Mouse (Mus musculus) frontal cortex, postnatal 14 days (tissue): ENCODE data around the gene Bcl7a.

Experiments used
- DNase-seq, 2 experiments: peaks; one replicate each; pipeline ENCODE4 v3.0.0; 2022; ENCODE audit warnings: low spot score in 2 of 2

Gene Bcl7a

GRCm38 (mm10) chr5:123377120-123377955 is 33.7 kb downstream of the Bcl7a start:
- peak; percentile 60 to 73 for DNase-seq

DNA sequence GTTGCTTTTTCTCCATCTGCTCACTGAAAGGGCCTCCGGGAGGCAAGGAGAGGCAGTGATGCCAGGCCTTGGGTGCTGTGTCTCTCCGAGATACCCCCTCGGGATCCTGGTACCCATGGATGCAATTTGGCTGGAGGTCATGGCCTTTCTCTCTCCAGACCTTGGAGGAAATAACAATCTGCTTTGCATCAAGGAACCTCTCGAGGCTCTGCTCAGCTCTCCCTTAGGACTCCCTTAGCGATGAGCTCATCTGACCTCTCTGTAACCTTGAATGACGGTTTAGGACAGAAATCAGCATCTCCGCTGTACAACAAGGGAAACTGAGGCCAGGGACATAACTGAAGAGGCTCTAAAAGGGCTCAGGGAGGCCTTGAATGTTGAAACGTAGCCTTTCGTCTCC is 35.1 kb downstream of the Bcl7a start:
- DNase-seq: no peak

DNA sequence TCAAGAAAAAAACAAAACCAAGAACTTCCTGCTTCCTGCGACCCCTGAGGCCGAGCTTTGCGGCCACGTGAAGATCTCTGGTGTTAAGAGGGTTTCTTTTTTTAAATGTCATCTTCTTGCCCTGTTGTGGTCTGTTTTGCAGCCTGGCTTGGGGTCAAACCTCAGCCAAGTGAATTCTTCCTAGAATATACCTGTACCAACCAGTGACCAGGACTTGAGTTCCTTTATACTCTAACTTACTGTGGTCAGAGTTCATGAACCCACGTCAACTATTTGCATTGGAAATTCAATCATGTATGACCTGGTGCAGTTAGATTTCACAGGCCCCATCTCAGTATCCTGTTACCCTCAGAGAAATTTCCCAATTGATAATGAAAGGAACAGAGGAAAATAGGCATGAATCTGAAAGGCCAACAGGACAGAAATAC is 35.9 kb downstream of the Bcl7a start:
- DNase-seq: no peak

DNA sequence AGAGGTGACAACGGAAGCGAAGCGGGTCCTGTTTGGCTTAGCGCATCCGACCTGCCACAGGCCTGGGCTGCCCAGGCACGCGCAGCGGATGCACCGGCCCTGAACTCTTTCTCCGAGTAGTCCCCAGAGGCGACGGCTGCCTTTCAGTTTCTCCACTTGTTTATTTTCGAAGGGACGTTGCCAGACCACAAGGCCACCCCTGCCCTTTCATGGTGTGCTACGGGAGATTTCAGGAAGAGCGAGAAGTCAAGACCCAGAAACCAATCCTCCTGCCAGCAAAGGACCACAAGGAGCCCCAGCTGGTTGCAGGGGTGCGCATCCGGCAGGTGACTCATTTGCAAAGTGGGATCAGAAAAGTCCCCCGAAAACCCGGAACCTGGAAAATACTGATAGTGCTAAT is 38.3 kb downstream of the Bcl7a start:
- no peak for DNase-seq

GRCm38 (mm10) chr5:123382686-123383085 is 39.1 kb downstream of the Bcl7a start:
- DNase-seq: no peak

- DNase-seq: no peak
Observed at GRCm38 (mm10) chr5:123388452-123388851, 44.8 kb downstream of the Bcl7a start.

DNA sequence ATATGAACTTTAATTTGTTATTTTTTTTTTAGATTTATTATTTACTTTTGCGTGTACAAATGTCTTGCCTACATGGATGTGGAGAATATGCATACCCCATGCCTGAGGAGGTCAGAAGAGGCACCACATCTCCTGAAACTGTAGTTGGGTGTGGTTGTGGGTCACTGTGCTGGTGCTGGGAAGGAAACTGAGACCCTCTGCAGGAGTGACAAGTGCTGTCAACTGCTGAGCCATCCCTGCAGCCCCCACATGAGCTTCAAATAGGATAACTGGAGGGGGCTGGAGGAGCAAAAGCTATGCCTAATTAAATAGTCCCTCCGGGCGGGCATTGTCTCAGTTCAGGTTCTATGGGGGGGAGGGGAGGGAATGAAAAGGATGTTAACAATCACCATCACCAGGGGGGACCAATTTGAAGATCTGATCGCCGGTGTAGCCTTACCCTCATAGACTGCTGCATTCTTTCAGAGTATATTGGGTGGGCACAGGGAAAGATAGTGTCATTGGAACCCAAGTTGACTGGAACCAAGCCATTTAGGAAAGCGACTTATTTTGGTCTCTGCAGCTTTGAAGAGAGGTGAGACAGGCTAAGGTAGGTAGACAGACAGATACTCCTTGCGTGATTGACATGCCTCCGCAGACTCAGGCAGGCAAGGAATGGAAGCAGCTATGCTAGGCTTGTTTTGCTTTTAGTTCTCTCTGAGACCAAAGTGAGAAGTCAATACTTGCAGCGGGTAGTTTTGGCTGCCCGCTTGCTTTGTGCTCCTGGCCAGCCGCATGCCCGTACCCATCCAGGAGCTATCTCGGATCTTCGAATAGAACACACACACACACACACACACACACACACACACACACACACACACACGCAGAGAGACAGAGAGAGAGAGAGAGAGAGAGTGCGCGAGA is 47.2 kb downstream of the Bcl7a start:
- no peak for DNase-seq

GRCm38 (mm10) chr5:123391442-123391809 is 47.8 kb downstream of the Bcl7a start:
- DNase-seq: no peak

DNA sequence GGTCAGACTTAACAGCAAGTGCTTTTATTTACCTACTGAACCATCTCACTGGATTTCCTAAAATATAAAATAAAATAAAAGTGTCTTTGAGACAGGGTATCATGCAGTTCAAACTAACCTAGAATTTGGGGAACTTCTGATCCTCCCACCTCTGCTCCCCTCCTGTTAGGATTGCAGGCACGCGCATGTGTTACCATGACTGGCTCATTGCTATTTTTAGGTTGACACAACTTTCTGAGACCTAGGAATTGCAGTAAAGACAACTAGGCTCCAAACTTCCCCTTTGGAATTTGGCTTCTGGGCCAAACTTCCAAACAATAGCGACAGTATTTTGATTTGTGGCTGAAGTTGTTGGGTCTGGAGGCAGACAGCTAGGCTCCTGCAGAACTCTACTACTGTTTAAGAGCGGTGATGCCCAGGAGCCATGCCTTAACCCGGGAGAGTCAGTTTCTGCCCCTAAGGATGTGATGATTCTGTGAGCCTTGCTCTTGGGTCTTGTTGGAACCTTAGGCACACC is 50.2 kb downstream of the Bcl7a start:
- DNase-seq: no peak

DNA sequence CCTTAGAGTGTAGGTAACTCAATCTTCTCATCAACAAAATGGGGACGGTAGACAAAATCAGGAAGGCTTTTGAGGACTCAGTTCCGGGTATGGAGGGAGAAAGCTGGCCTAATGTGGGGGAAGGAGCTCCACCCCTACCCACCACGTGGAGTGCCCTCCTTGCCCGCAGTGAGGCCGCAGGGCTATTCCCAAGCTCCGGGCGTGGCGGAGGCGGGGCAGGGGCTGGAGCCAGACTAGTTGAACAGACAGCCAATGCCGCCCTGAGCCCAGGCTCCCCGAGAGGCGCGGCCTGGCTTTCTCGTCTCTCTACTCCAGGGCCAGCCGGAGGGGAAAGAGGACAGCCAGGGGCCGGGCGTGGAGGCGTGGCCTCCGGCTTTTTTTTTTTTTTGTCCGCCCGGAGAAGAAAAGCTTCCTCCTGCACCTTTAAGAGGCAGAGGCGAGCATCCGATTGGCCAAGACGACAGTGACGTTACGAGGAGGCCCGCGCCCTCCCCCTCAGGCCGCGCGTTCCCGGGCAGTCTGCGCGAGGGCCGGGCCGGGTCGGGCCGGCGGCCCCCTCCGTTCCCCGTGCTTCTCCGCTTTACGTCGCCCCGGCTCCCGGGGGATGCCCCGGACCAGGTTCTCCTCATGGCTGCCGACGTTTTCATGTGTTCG is 50.8 kb downstream of the Bcl7a start, which contains the start of gene Mlxip:
Gene Mlxip (plus strand): TSS at position 496 of the 654 bp plus-strand sequence.
- DNase-seq: peak; percentile 86 to 88

DNA sequence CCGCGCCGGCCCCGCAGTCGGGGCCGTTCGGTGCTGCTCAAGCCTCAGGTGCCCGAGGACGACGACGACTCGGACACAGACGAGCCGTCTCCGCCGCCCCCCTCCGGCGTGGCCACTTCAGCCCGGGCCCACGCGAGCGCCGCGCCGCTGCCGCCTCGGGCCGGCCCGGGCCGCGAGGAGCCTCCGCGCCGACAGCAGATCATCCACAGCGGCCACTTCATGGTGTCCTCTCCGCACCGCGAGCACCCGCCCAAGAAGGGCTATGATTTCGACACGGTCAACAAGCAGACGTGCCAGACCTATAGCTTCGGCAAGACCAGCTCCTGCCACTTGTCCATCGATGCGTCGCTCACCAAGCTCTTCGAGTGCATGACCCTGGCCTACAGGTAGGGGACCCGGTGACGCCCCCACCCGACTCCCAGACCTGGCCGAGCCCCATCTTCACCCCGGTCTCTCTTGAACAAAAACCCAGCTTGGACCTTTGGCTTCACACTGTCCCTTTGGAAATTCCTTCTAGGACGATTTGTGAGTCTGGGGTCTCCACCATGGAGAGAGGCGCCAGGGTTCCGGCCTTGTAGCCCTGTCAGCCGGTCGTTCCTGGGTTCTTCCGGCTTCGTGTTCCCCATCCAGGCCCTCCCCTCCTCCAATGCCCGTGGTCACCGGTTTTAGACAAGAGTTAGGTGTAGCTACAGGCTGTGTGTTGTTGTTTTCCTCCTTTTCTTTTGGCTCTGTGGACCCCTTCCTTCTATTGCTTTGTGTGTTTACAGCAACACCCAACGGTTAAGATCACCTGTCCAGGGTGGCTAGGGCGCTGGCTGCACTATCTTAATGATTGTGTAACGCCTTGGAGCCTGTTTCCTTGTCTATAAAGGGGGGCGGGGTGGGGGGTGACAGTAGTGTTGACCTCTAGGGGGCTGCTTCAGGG is 51.6 kb downstream of the Bcl7a start:
- no peak for DNase-seq

- no peak for DNase-seq
Observed at GRCm38 (mm10) chr5:123396901-123397464, 53.3 kb downstream of the Bcl7a start.

GRCm38 (mm10) chr5:123397786-123398185 is 54.2 kb downstream of the Bcl7a start:
- no peak for DNase-seq

DNA sequence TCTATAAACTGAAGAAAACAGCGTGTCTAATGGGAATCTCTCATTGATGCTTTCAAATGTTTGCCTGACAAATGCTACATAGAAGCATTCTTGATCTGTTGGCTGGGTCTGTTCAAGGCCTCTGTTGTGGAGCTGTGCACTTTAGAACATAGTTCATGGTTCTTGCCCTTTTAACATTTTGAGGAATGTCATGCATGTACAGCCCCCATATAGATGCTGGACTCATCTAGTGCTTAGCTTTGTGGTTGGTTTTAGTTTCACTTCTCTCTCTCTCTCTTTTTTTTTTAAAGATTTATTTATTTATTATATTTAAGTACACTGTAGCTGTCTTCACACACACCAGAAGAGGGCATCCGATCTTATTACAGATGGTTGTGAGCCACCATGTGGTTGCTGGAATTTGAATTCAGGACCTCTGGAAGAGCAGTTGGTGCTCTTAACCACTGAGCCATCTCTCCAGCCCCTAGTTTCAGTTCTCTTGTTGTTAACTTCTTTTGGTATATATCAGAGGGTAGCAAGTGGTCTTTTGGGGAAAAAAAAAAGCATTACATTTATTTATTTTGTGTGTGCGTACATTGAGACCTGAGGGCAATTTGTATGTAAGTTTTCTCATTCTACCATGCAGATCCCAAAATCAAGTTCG is 55.3 kb downstream of the Bcl7a start:
- no peak for DNase-seq

GRCm38 (mm10) chr5:123404480-123404879 is 60.8 kb downstream of the Bcl7a start:
- no peak for DNase-seq

- DNase-seq: no peak
Observed at GRCm38 (mm10) chr5:123406952-123407351, 63.3 kb downstream of the Bcl7a start.

DNA sequence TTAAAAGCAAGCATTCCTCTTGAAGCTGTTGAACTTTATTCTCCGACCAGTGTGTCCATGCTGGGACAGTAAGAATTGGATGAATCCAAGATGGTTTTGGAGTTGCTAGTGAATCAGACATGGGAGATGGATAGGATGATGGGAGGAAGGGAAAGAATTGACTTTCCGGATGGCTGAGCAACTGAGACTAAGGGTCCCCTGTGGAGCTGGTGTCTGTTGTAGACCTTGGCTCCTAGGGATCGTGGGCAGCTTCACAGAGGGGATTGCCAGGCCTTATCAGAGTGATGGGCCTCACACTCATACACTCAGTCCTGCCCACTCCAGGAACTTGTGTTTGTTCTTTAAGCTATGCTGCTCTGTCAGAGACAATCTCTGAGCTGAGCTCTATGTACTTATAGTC is 64.5 kb downstream of the Bcl7a start:
- DNase-seq: no peak

- DNase-seq: no peak
Observed at GRCm38 (mm10) chr5:123412193-123412592, 68.6 kb downstream of the Bcl7a start.

- no peak for DNase-seq
Observed at GRCm38 (mm10) chr5:123413866-123414363, 70.3 kb downstream of the Bcl7a start.

GRCm38 (mm10) chr5:123416149-123416548 is 72.5 kb downstream of the Bcl7a start:
- DNase-seq: no peak
